ENCODE assay signal across 9 mouse cellular contexts in genomic region chr16:32689501-32689900, GRCm38 (mm10). TPM values are rescaled to one million over a fixed set of nuclear protein-coding genes. Genes with fewer than 3 reads are reported as not detected.
DNase-seq lines count a peak whose midpoint lies in the region; ATAC-seq lines count a peak whose summit lies in the region.
"Had no signal": no experiment of that assay in that cellular context is flagged by ENCODE, and none has a peak within 500 bp of the region (broad histone marks: within the 10 kb centered on the region; RNA-seq: fewer than 3 reads in every experiment).

No protein-coding gene starts in this region.

- ATAC-seq in heart, embryonic 12.5 days (ENCODE audit: insufficient number of reproducible peaks, low FRiP score): no peak
- ATAC-seq in stomach, embryonic 16.5 days (ENCODE audit: insufficient read depth, low FRiP score): no peak

- WGBS in heart, embryonic 12.5 days: 4% methylated on average over 9 of the region's 9 CpGs
- WGBS in stomach, embryonic 16.5 days: 5% methylated on average over 9 of the region's 9 CpGs

- peak; percentile 59 for DNase-seq in heart, adult 8-10 months (ENCODE audit: low spot score)
- DNase-seq in Muller cell, postnatal 12 days (ENCODE audit: inconsistent ontology term): peak; percentile 44
- peak; percentile 91 for DNase-seq in embryo, embryonic 10 days (ENCODE audit: low spot score)
- peak; percentile 71 to 76 for DNase-seq in heart, postnatal 36 days
- DNase-seq in layer of hippocampus, adult 9-11 months: peak; percentile 55
- peak; percentile 62 for DNase-seq in lung, postnatal 25 days (ENCODE audit: low spot score)

- H3K4me3 ChIP-seq in heart, embryonic 12.5 days: no peak overlapping the region
- no peak overlapping the region for H3K4me3 ChIP-seq in stomach, embryonic 16.5 days (replicated peaks; ENCODE audit: low read length)
- H3K4me3 ChIP-seq: limb, embryonic 12.5 days had no signal

- intact Hi-C loops in heart, postnatal 36 days (cut with DNase I): loop anchor here (1.0 kb wide), 1 partner anchor 51 kb away; no protein-coding TSS in a partner anchor

- no peaks in the 10 kb centered on the region for H3K36me3 ChIP-seq in heart, embryonic 12.5 days
- no peaks in the 10 kb centered on the region for H3K36me3 ChIP-seq in stomach, embryonic 16.5 days (ENCODE audit: control insufficient read depth, insufficient read depth, low read length)
- H3K36me3 ChIP-seq: limb, embryonic 12.5 days had no signal

- no peaks in the 10 kb centered on the region for H3K9me3 ChIP-seq in heart, embryonic 12.5 days (replicated peaks)
- H3K9me3 ChIP-seq in stomach, embryonic 16.5 days (replicated peaks; ENCODE audit: control insufficient read depth, low read length): no peaks in the 10 kb centered on the region
- H3K9me3 ChIP-seq: limb, embryonic 12.5 days had no signal

- H3K9ac ChIP-seq in heart, embryonic 12.5 days: no peak overlapping the region
- peak overlapping the region; percentile 10; the same call in 1 of the 2 replicates for H3K9ac ChIP-seq in stomach, embryonic 16.5 days (ENCODE audit: low read length)
- H3K9ac ChIP-seq: limb, embryonic 12.5 days had no signal

- no peak overlapping the region for H3K27ac ChIP-seq in heart, embryonic 12.5 days (ENCODE audit: poor library complexity, severe bottlenecking)
- H3K27ac ChIP-seq in stomach, embryonic 16.5 days (ENCODE audit: low read length): no peak overlapping the region
- H3K27ac ChIP-seq: limb, embryonic 12.5 days had no signal

- no peak overlapping the region; the same call in 1 of the 2 replicates for H3K4me2 ChIP-seq in heart, embryonic 12.5 days
- H3K4me2 ChIP-seq in stomach, embryonic 16.5 days (ENCODE audit: low read depth, low read length): peak overlapping the region; percentile 25; the same call in 1 of the 2 replicates
- H3K4me2 ChIP-seq: limb, embryonic 12.5 days had no signal

- 0 out of 2 replicates have a peak, but pooled peaks cover 4% of the 10 kb centered on the region for H3K4me1 ChIP-seq in heart, embryonic 12.5 days (replicated peaks)
- H3K4me1 ChIP-seq in stomach, embryonic 16.5 days (ENCODE audit: control insufficient read depth, insufficient read depth, low read length): no peaks in the 10 kb centered on the region
- H3K4me1 ChIP-seq: limb, embryonic 12.5 days had no signal

- no peaks in the 10 kb centered on the region for H3K27me3 ChIP-seq in heart, embryonic 12.5 days (replicated peaks)
- H3K27me3 ChIP-seq in stomach, embryonic 16.5 days (ENCODE audit: control insufficient read depth, insufficient read depth, low read length): no peaks in the 10 kb centered on the region
- H3K27me3 ChIP-seq: limb, embryonic 12.5 days had no signal

RNA-seq across cellular contexts. Expression of gene Tnk2, which starts 45.8 kb away (rescaled TPM):
- total RNA-seq in heart, adult 8-10 months (2022): 10 to 100 TPM; 18.6 to 22.6 (median 21.4) TPM
- 6.7 and 8.4 TPM in 2 replicates for polyA plus RNA-seq in heart, embryonic 12.5 days (2016; fragmentation: Nextera tagmentation; extraction: Ambion mirVana)
- 10 to 100 TPM; 18.0 to 19.8 TPM for total RNA-seq in heart, postnatal 36 days (2021)
- polyA plus RNA-seq in stomach, embryonic 16.5 days (2015; fragmentation: Nextera tagmentation; extraction: Ambion mirVana): 10.6 TPM in 2 replicates

RNA-seq across cellular contexts. Expression of gene Muc4, which starts 46.2 kb away (rescaled TPM):
- total RNA-seq in heart, adult 8-10 months (2022): under 1 TPM; 0.29 to 0.50 (median 0.35) TPM
- polyA plus RNA-seq in heart, embryonic 12.5 days (2016; fragmentation: Nextera tagmentation; extraction: Ambion mirVana): 0.13 and 0.17 TPM in 2 replicates
- total RNA-seq in heart, postnatal 36 days (2021): under 1 TPM; 0.06 to 0.57 TPM
- 5.6 and 6.4 TPM in 2 replicates for polyA plus RNA-seq in stomach, embryonic 16.5 days (2015; fragmentation: Nextera tagmentation; extraction: Ambion mirVana)
- polyA plus RNA-seq: limb, embryonic 12.5 days had no signal
